Mouse (Mus musculus) intestine, postnatal 0 days (tissue): ENCODE results near the gene 4930558K02Rik. TPM values are rescaled to one million over a fixed set of nuclear protein-coding genes. Genes with fewer than 3 reads are reported as not detected.
A peak's percentile ranks its signal among the peaks of the same experiment; 100 is the strongest.

Experiments
- ATAC-seq: fragments of 200-750 bp; cut with Nextera tagmentation; 2 replicates; pipeline ENCODE4 v1.8.0; 2017; ENCODE audit warnings: mild to moderate bottlenecking, moderate TSS enrichment, moderate library complexity
- H3K27ac ChIP-seq: fragments of 300-500 bp; sonication (generic); 2 replicates; pipeline ENCODE4 v1.5.1; 2014; ENCODE audit warnings: mild to moderate bottlenecking, low read depth, low read length, moderate library complexity
- H3K27me3 ChIP-seq: fragments of 300-500 bp; sonication (generic); replicated peaks from 2 replicates; pipeline ENCODE4 v1.6.1; 2014; ENCODE audit warnings: low read length, mixed read lengths; ENCODE audit not compliant: control insufficient read depth, insufficient read depth
- H3K36me3 ChIP-seq: fragments of 300-500 bp; sonication (generic); 2 replicates; pipeline ENCODE4 v1.6.1; 2014; ENCODE audit warnings: mild to moderate bottlenecking, moderate library complexity; ENCODE audit not compliant: control insufficient read depth, insufficient read depth
- H3K4me1 ChIP-seq: fragments of 300-500 bp; sonication (generic); replicated peaks from 2 replicates; pipeline ENCODE4 v1.6.1; 2014; ENCODE audit warnings: antibody characterized with exemption, low read length, mixed read lengths; ENCODE audit not compliant: control insufficient read depth, insufficient read depth
- H3K4me2 ChIP-seq: fragments of 300-500 bp; sonication (generic); replicated peaks from 2 replicates; pipeline ENCODE4 v1.6.1; 2014; ENCODE audit warnings: low read depth, mild to moderate bottlenecking, moderate library complexity
- H3K4me3 ChIP-seq: fragments of 300-500 bp; sonication (generic); 2 replicates; pipeline ENCODE4 v1.5.1; 2014; ENCODE audit warnings: low read depth, low read length
- H3K9ac ChIP-seq: fragments of 300-500 bp; sonication (generic); 2 replicates; pipeline ENCODE4 v1.6.1; 2014; ENCODE audit warnings: mild to moderate bottlenecking, low read depth, low read length
- H3K9me3 ChIP-seq: fragments of 300-500 bp; sonication (generic); 2 replicates; pipeline ENCODE4 v1.6.1; 2016; ENCODE audit warnings: mixed run types; ENCODE audit not compliant: control insufficient read depth
- CTCF ChIP-seq: sonication (generic); IDR thresholded peaks from 2 replicates; pipeline ENCODE4 v1.5.1; 2016; ENCODE audit warnings: low read depth, mild to moderate bottlenecking, control low read depth, antibody characterized with exemption, moderate library complexity
- WGBS: fragments of 180-500 bp; shearing (Covaris S2); extraction: QIAGEN DNeasy Blood & Tissue Kit; methylation state at CpG from one replicate; pipeline ENCODE4 v1.1.7; 2014; 5-methylcytosine and 5-hydroxymethylcytosine counted together
- polyA plus RNA-seq: library from polyadenylated mRNA; unstranded; fragments of >200 nt; fragmentation: Nextera tagmentation; extraction: Ambion mirVana; gene quantifications from 2 replicates; pipeline ENCODE4 v1.2.1, GENCODE M21; 2015

4930558K02Rik gene
- polyA plus RNA-seq, 1 experiment from 2014 or later = not detected

GRCm38 (mm10) chr1:161962465-161963377 is 16.7 kb downstream of the 4930558K02Rik start:
- Histone ChIP-seq H3K4me3 (no peak overlapping the region), H3K9me3 (no peaks in the 10 kb centered on the region), H3K4me1 (no peaks in the 10 kb centered on the region), H3K9ac (no peak overlapping the region), H3K27me3 (no peaks in the 10 kb centered on the region), H3K4me2 (no peak overlapping the region), H3K36me3 (no peaks in the 10 kb centered on the region), H3K27ac (no peak overlapping the region)
- peak; percentile 51; the same call in 1 of the 2 replicates for ATAC-seq
- 48% methylated on average over 3 of the region's 3 CpGs for WGBS
- TF ChIP-seq CTCF = peak; percentile 77

GRCm38 (mm10) chr1:161957964-161958950 is 21.2 kb downstream of the 4930558K02Rik start:
- no peaks in the 10 kb centered on the region for H3K27me3 ChIP-seq
- TF ChIP-seq CTCF = no peak
- WGBS = 70% methylated on average over 19 of the region's 19 CpGs
- H3K9me3 ChIP-seq = no peaks in the 10 kb centered on the region
- H3K9ac ChIP-seq = no peak overlapping the region
- H3K4me3 ChIP-seq = no peak overlapping the region
- no peak overlapping the region for H3K27ac ChIP-seq
- H3K36me3 ChIP-seq = no peaks in the 10 kb centered on the region
- ATAC-seq = peak; percentile 57; the same call in 1 of the 2 replicates
- H3K4me1 ChIP-seq = no peaks in the 10 kb centered on the region
- H3K4me2 ChIP-seq = no peak overlapping the region

- Histone ChIP-seq H3K4me1 (no peaks in the 10 kb centered on the region), H3K9me3 (no peaks in the 10 kb centered on the region), H3K4me2 (no peak overlapping the region), H3K9ac (no peak overlapping the region), H3K27me3 (no peaks in the 10 kb centered on the region), H3K27ac (no peak overlapping the region), H3K4me3 (no peak overlapping the region), H3K36me3 (no peaks in the 10 kb centered on the region)
- WGBS = 58% methylated on average over 5 of the region's 5 CpGs
- TF ChIP-seq CTCF = no peak
- no peak for ATAC-seq
Observed at GRCm38 (mm10) chr1:161955846-161956245, 23.6 kb downstream of the 4930558K02Rik start.

GRCm38 (mm10) chr1:161952599-161952998 is 26.8 kb downstream of the 4930558K02Rik start:
- no peak overlapping the region for H3K9ac ChIP-seq
- no peaks in the 10 kb centered on the region for H3K27me3 ChIP-seq
- no peaks in the 10 kb centered on the region for H3K9me3 ChIP-seq
- TF ChIP-seq CTCF = no peak
- no peak overlapping the region for H3K27ac ChIP-seq
- no peak overlapping the region for H3K4me3 ChIP-seq
- no peak for ATAC-seq
- no peaks in the 10 kb centered on the region for H3K36me3 ChIP-seq
- no peak overlapping the region for H3K4me2 ChIP-seq
- no peaks in the 10 kb centered on the region for H3K4me1 ChIP-seq
- WGBS = 39% methylated on average over 1 of the region's 1 CpGs

GRCm38 (mm10) chr1:161951009-161951779 is 28.2 kb downstream of the 4930558K02Rik start:
- Histone ChIP-seq H3K9me3 (no peaks in the 10 kb centered on the region), H3K27ac (peak overlapping the region; percentile 50; the same call in 1 of the 2 replicates), H3K4me1 (no peaks in the 10 kb centered on the region), H3K9ac (no peak overlapping the region), H3K36me3 (no peaks in the 10 kb centered on the region), H3K4me2 (no peak overlapping the region), H3K27me3 (no peaks in the 10 kb centered on the region), H3K4me3 (no peak overlapping the region)
- WGBS = 47% methylated on average over 5 of the region's 5 CpGs
- peak; percentile 98 for ATAC-seq
- no peak for TF ChIP-seq CTCF
